Mouse (Mus musculus) forebrain, embryonic 16.5 days (tissue): ENCODE results near the gene Etv1. TPM values are rescaled to one million over a fixed set of nuclear protein-coding genes. Genes with fewer than 3 reads are reported as not detected.
"Not testable (repeated sequence)": the region's sequence is repeated elsewhere in the genome, so short reads cannot be mapped to it uniquely, and the experiment has no call there.

Source experiments
- ATAC-seq: fragments of 200-750 bp; cut with Nextera tagmentation; 2 replicates; pipeline ENCODE4 v1.8.0; 2017; ENCODE audit warnings: mild to moderate bottlenecking, moderate library complexity
- H3K27ac ChIP-seq: fragments of 300-500 bp; sonication (generic); 2 replicates; pipeline ENCODE4 v1.5.1; 2014; ENCODE audit warnings: low read length, control low read depth
- H3K27me3 ChIP-seq: fragments of 300-500 bp; sonication (generic); replicated peaks from 2 replicates; pipeline ENCODE4 v1.6.1; 2014; ENCODE audit warnings: low read length; ENCODE audit not compliant: control insufficient read depth, insufficient read depth
- H3K36me3 ChIP-seq: fragments of 300-500 bp; sonication (generic); 2 replicates; pipeline ENCODE4 v1.6.1; 2014; ENCODE audit not compliant: control insufficient read depth, insufficient read depth
- H3K4me1 ChIP-seq: fragments of 300-500 bp; sonication (generic); replicated peaks from 2 replicates; pipeline ENCODE4 v1.6.1; 2014; ENCODE audit warnings: low read length; ENCODE audit not compliant: control insufficient read depth, insufficient read depth
- H3K4me2 ChIP-seq: fragments of 300-500 bp; sonication (generic); 2 replicates; pipeline ENCODE4 v1.6.1; 2014; ENCODE audit warnings: mild to moderate bottlenecking, low read length, control low read depth
- H3K4me3 ChIP-seq: fragments of 300-500 bp; sonication (generic); replicated peaks from 2 replicates; pipeline ENCODE4 v1.5.1; 2014; ENCODE audit warnings: mild to moderate bottlenecking, low read length, control low read depth
- H3K9ac ChIP-seq: fragments of 300-500 bp; sonication (generic); replicated peaks from 2 replicates; pipeline ENCODE4 v1.6.1; 2014; ENCODE audit warnings: low read depth, low read length, control low read depth
- H3K9me3 ChIP-seq: fragments of 300-500 bp; sonication (generic); 2 replicates; pipeline ENCODE4 v1.6.1; 2016; ENCODE audit warnings: low read length; ENCODE audit not compliant: control insufficient read depth
- WGBS: fragments of 180-500 bp; shearing (Covaris S2); extraction: QIAGEN DNeasy Blood & Tissue Kit; methylation state at CpG from one replicate; pipeline ENCODE4 v1.1.7; 2014; 5-methylcytosine and 5-hydroxymethylcytosine counted together
- polyA plus RNA-seq: library from polyadenylated mRNA; unstranded; fragments of >200 nt; fragmentation: Nextera tagmentation; extraction: Ambion mirVana; gene quantifications from 2 replicates; pipeline ENCODE4 v1.2.1, GENCODE M21; 2015

Etv1 gene
- polyA plus RNA-seq, 1 experiment from 2014 or later, result 40.5 TPM

- H3K4me3 ChIP-seq, result no peak overlapping the region
- H3K36me3 ChIP-seq, result no peaks in the 10 kb centered on the region
- H3K9ac ChIP-seq, result no peak overlapping the region
- ATAC-seq, result no peak
- no peaks in the 10 kb centered on the region for H3K27me3 ChIP-seq
- H3K9me3 ChIP-seq, result no peaks in the 10 kb centered on the region
- no peak overlapping the region for H3K4me2 ChIP-seq
- no peak overlapping the region for H3K27ac ChIP-seq
- 0 out of 2 replicates have a peak, but pooled peaks cover 4% of the 10 kb centered on the region for H3K4me1 ChIP-seq
- 76% methylated on average over 6 of the region's 6 CpGs for WGBS
Observed at GRCm38 (mm10) chr12:38812392-38812791, 33.2 kb downstream of the Etv1 start.

GRCm38 (mm10) chr12:38814010-38814786 is 35.0 kb downstream of the Etv1 start:
- Histone ChIP-seq H3K9ac (no peak overlapping the region), H3K9me3 (no peaks in the 10 kb centered on the region), H3K4me2 (no peak overlapping the region), H3K27me3 (no peaks in the 10 kb centered on the region), H3K4me1 (peaks cover 6% of the 10 kb centered on the region; the same call in 1 of the 2 replicates), H3K4me3 (no peak overlapping the region), H3K27ac (no peak overlapping the region), H3K36me3 (no peaks in the 10 kb centered on the region)
- 84% methylated on average over 6 of the region's 6 CpGs for WGBS
- ATAC-seq, result no peak

GRCm38 (mm10) chr12:38816235-38816634 is 37.1 kb downstream of the Etv1 start:
- Histone ChIP-seq H3K4me1 (peaks cover 6% of the 10 kb centered on the region; the same call in 1 of the 2 replicates), H3K9me3 (no peaks in the 10 kb centered on the region), H3K36me3 (no peaks in the 10 kb centered on the region), H3K4me2 (no peak overlapping the region), H3K4me3 (no peak overlapping the region), H3K27me3 (no peaks in the 10 kb centered on the region), H3K27ac (no peak overlapping the region), H3K9ac (no peak overlapping the region)
- peak; percentile 62; the same call in 1 of the 2 replicates for ATAC-seq
- 15% methylated on average over 3 of the region's 3 CpGs for WGBS

GRCm38 (mm10) chr12:38818320-38818719 is 39.1 kb downstream of the Etv1 start:
- ATAC-seq, result no peak
- WGBS, result 67% methylated on average over 2 of the region's 2 CpGs

GRCm38 (mm10) chr12:38820642-38821041 is 41.5 kb downstream of the Etv1 start:
- WGBS, result 88% methylated on average over 4 of the region's 4 CpGs
- H3K4me1 ChIP-seq, result peaks cover 6% of the 10 kb centered on the region; the same call in 1 of the 2 replicates

More at GRCm38 (mm10) chr12:38818320-38818719, 39.1 kb downstream of the Etv1 start:
- Histone ChIP-seq H3K27ac (no peak overlapping the region), H3K4me2 (no peak overlapping the region), H3K9ac (no peak overlapping the region), H3K4me3 (no peak overlapping the region), H3K4me1 (peaks cover 6% of the 10 kb centered on the region; the same call in 1 of the 2 replicates), H3K9me3 (no peaks in the 10 kb centered on the region), H3K27me3 (no peaks in the 10 kb centered on the region), H3K36me3 (no peaks in the 10 kb centered on the region)

GRCm38 (mm10) chr12:38824405-38824804 is 45.2 kb downstream of the Etv1 start:
- H3K27me3 ChIP-seq, result no peaks in the 10 kb centered on the region
- H3K4me1 ChIP-seq, result no peaks in the 10 kb centered on the region
- no peaks in the 10 kb centered on the region for H3K36me3 ChIP-seq
- 60% methylated on average over 10 of the region's 10 CpGs for WGBS
- H3K9me3 ChIP-seq, result no peaks in the 10 kb centered on the region
- H3K4me3 ChIP-seq, result no peak overlapping the region
- peak; percentile 33; the same call in 1 of the 2 replicates for ATAC-seq
- no peak overlapping the region for H3K27ac ChIP-seq
- no peak overlapping the region for H3K4me2 ChIP-seq
- no peak overlapping the region for H3K9ac ChIP-seq

More at GRCm38 (mm10) chr12:38820642-38821041, 41.5 kb downstream of the Etv1 start:
- H3K4me2 ChIP-seq, result no peak overlapping the region
- no peak overlapping the region for H3K27ac ChIP-seq
- no peak overlapping the region for H3K4me3 ChIP-seq
- H3K27me3 ChIP-seq, result no peaks in the 10 kb centered on the region
- H3K36me3 ChIP-seq, result no peaks in the 10 kb centered on the region
- no peaks in the 10 kb centered on the region for H3K9me3 ChIP-seq
- no peak for ATAC-seq
- H3K9ac ChIP-seq, result no peak overlapping the region

GRCm38 (mm10) chr12:38832981-38833380 is 53.8 kb downstream of the Etv1 start:
- Histone ChIP-seq H3K4me3 (no peak overlapping the region), H3K4me2 (no peak overlapping the region), H3K9ac (no peak overlapping the region), H3K27me3 (no peaks in the 10 kb centered on the region), H3K9me3 (no peaks in the 10 kb centered on the region), H3K27ac (no peak overlapping the region), H3K36me3 (no peaks in the 10 kb centered on the region), H3K4me1 (no peaks in the 10 kb centered on the region)
- WGBS, result 91% methylated on average over 10 of the region's 10 CpGs
- ATAC-seq, result no peak; the same call in 1 of the 2 replicates

- Histone ChIP-seq H3K4me1 (no peaks in the 10 kb centered on the region), H3K9ac (no peak overlapping the region), H3K4me3 (no peak overlapping the region), H3K27me3 (no peaks in the 10 kb centered on the region), H3K4me2 (no peak overlapping the region), H3K27ac (no peak overlapping the region), H3K36me3 (no peaks in the 10 kb centered on the region), H3K9me3 (no peaks in the 10 kb centered on the region)
- 18% methylated on average over 4 of the region's 4 CpGs for WGBS
- ATAC-seq, result no peak
Observed at GRCm38 (mm10) chr12:38834581-38834980, 55.4 kb downstream of the Etv1 start.

GRCm38 (mm10) chr12:38834986-38835385 is 55.8 kb downstream of the Etv1 start:
- H3K4me3 ChIP-seq, H3K9me3 ChIP-seq, H3K4me1 ChIP-seq, H3K4me2 ChIP-seq, H3K27ac ChIP-seq, H3K27me3 ChIP-seq, H3K9ac ChIP-seq, H3K36me3 ChIP-seq, ATAC-seq: not testable (repeated sequence)
- 39% methylated on average over 5 of the region's 8 CpGs for WGBS
